Mouse (Mus musculus) kidney, adult 2 months (tissue): Measurements from ENCODE around the gene Arl4a.

Source experiments
- CTCF ChIP-seq: fragments of 200-500 bp; conservative IDR thresholded peaks from 2 replicates; pipeline ENCODE4 v1.5.1; 2011; ENCODE audit warnings: low read depth, mild to moderate bottlenecking, control low read depth, low read length, moderate library complexity, mixed read lengths; ENCODE audit not compliant: insufficient read depth, insufficient read length
- POLR2A ChIP-seq: fragments of 200-500 bp; IDR thresholded peaks from one replicate; pipeline ENCODE4 v1.6.1; 2011; ENCODE audit warnings: low read depth, low read length, control low read depth

DNA sequence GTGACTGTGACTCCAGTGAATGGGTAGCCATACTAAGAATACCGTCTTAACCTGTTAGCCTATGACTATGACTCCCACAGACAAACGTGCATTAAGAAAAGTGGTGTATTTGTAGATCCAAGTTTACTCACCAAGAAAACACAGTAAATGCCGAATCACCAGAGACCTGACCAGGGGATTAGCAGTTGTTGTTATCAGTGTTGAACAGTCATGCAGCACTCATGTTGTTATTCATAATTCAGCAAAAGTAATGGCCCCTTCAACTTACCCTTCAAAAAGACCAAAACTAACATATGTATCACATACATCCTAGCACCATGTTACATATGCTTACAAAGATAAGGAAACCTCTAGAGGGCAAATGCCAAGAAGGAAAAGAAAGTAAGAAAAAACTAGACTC is 10.4 kb downstream of the Arl4a start:
- TF ChIP-seq CTCF: no peak
- no peak for TF ChIP-seq POLR2A
